ENCODE assay signal across 8 mouse cellular contexts in genomic region chr12:76177864-76178518, GRCm38 (mm10). TPM values are rescaled to one million over a fixed set of nuclear protein-coding genes. Genes with fewer than 3 reads are reported as not detected.
DNase-seq lines count a peak whose midpoint lies in the region; ATAC-seq and TF ChIP-seq lines count a peak whose summit lies in the region.

No protein-coding gene starts in this region.

- DNase-seq in heart, postnatal 10 days, result peak; percentile 75 to 79
- DNase-seq in kidney, postnatal 36 days, result peak; percentile 61 to 86
- DNase-seq in thymus, postnatal 4 days, result peak; percentile 83

- ATAC-seq in embryonic facial prominence, embryonic 15.5 days (ENCODE audit: insufficient number of reproducible peaks, low FRiP score, low TSS enrichment, low read depth), result no peak
- peak; percentile 69; the same call in 1 of the 2 replicates for ATAC-seq in lung, embryonic 16.5 days (ENCODE audit: low read depth)

- no peak for TF ChIP-seq POLR2A in bone marrow, adult 2 months (IDR thresholded peaks at IDR 0.05; ENCODE audit: borderline replicate concordance, control insufficient read depth, low read depth, low read length)
- no peak for TF ChIP-seq POLR2A in olfactory bulb, adult 2 months (IDR thresholded peaks at IDR 0.05; ENCODE audit: insufficient read depth, low read depth, low read length)

- H3K4me1 ChIP-seq in E14TG2a.4 (replicated peaks; ENCODE audit: low read depth, low read length), result peaks cover 12% of the 10 kb centered on the region
- no peaks in the 10 kb centered on the region for H3K4me1 ChIP-seq in bone marrow, adult 2 months (ENCODE audit: control insufficient read depth, insufficient read depth, low read length)
- H3K4me1 ChIP-seq in embryonic facial prominence, embryonic 15.5 days, result peaks cover 9% of the 10 kb centered on the region
- peaks cover 2% of the 10 kb centered on the region for H3K4me1 ChIP-seq in lung, embryonic 16.5 days (replicated peaks; ENCODE audit: control insufficient read depth, insufficient read depth, low read length)
- peaks cover 6% of the 10 kb centered on the region; the same call in 1 of the 2 replicates for H3K4me1 ChIP-seq in olfactory bulb, adult 2 months (ENCODE audit: control insufficient read depth, insufficient read depth, low read length)

- peak; percentile 83 for TF ChIP-seq CTCF in E14TG2a.4 (conservative IDR thresholded peaks at IDR 0.05; ENCODE audit: low read length)
- peak; percentile 73 for TF ChIP-seq CTCF in bone marrow, adult 2 months (IDR thresholded peaks at IDR 0.05; ENCODE audit: control insufficient read depth, insufficient read depth, low read length)
- peak; percentile 48; the same call in 1 of the 2 replicates for TF ChIP-seq CTCF in olfactory bulb, adult 2 months (IDR thresholded peaks at IDR 0.05; ENCODE audit: insufficient read depth, low read depth, low read length)

- H3K9ac ChIP-seq in embryonic facial prominence, embryonic 15.5 days, result no peak overlapping the region
- H3K9ac ChIP-seq in lung, embryonic 16.5 days (ENCODE audit: low read length), result no peak overlapping the region

- no peaks in the 10 kb centered on the region for H3K9me3 ChIP-seq in E14TG2a.4 (ENCODE audit: low read length)
- H3K9me3 ChIP-seq in embryonic facial prominence, embryonic 15.5 days (replicated peaks), result no peaks in the 10 kb centered on the region
- no peaks in the 10 kb centered on the region for H3K9me3 ChIP-seq in lung, embryonic 16.5 days (ENCODE audit: control insufficient read depth, low read length)

- 40% methylated on average over 16 of the region's 16 CpGs for WGBS in bone marrow, adult 2 months
- WGBS in embryonic facial prominence, embryonic 15.5 days, result 31% methylated on average over 16 of the region's 16 CpGs
- WGBS in lung, embryonic 16.5 days, result 30% methylated on average over 15 of the region's 16 CpGs
- 40% methylated on average over 16 of the region's 16 CpGs for WGBS in olfactory bulb, adult 2 months

- peaks cover 29% of the 10 kb centered on the region for H3K27me3 ChIP-seq in E14TG2a.4 (ENCODE audit: insufficient read depth, low read length)
- peaks cover 5% of the 10 kb centered on the region; the same call in 1 of the 2 replicates for H3K27me3 ChIP-seq in embryonic facial prominence, embryonic 15.5 days
- H3K27me3 ChIP-seq in lung, embryonic 16.5 days (ENCODE audit: control insufficient read depth, insufficient read depth, low read depth, low read length), result no peaks in the 10 kb centered on the region

- H3K4me3 ChIP-seq in E14TG2a.4 (replicated peaks; ENCODE audit: low read length), result peak overlapping the region; percentile 77; the same call in 1 of the 2 replicates
- H3K4me3 ChIP-seq in bone marrow, adult 2 months (replicated peaks; ENCODE audit: control insufficient read depth, low read depth, low read length), result no peak overlapping the region
- H3K4me3 ChIP-seq in embryonic facial prominence, embryonic 15.5 days (replicated peaks), result peak overlapping the region; percentile 46
- peak overlapping the region; percentile 57 for H3K4me3 ChIP-seq in lung, embryonic 16.5 days (ENCODE audit: low read length)
- H3K4me3 ChIP-seq in olfactory bulb, adult 2 months (ENCODE audit: insufficient read depth, low read depth, low read length), result no peak overlapping the region

- intact Hi-C loops in heart, postnatal 10 days (cut with DNase I), result loop anchor here (1.0 to 5.0 kb wide), 2 partner anchors 162 to 391 kb away; no protein-coding TSS in a partner anchor

- H3K4me2 ChIP-seq in embryonic facial prominence, embryonic 15.5 days (replicated peaks), result peak overlapping the region; percentile 96
- H3K4me2 ChIP-seq in lung, embryonic 16.5 days (ENCODE audit: low read depth, low read length), result peak overlapping the region; percentile 98

- no peaks in the 10 kb centered on the region for H3K36me3 ChIP-seq in E14TG2a.4 (ENCODE audit: insufficient read depth, low read length)
- H3K36me3 ChIP-seq in embryonic facial prominence, embryonic 15.5 days, result no peaks in the 10 kb centered on the region
- H3K36me3 ChIP-seq in lung, embryonic 16.5 days (ENCODE audit: control insufficient read depth, insufficient read depth, low read length), result no peaks in the 10 kb centered on the region

- no peak overlapping the region for H3K27ac ChIP-seq in bone marrow, adult 2 months (ENCODE audit: control insufficient read depth, insufficient read depth, low read depth, low read length, poor library complexity)
- H3K27ac ChIP-seq in embryonic facial prominence, embryonic 15.5 days (replicated peaks), result no peak overlapping the region
- no peak overlapping the region for H3K27ac ChIP-seq in lung, embryonic 16.5 days (ENCODE audit: low read length)
- no peak overlapping the region for H3K27ac ChIP-seq in olfactory bulb, adult 2 months (ENCODE audit: insufficient read depth, low read depth, low read length)

RNA-seq across cellular contexts. Expression of gene Esr2, which starts 0.9 kb away (rescaled TPM):
- not detected in 2 replicates for polyA plus RNA-seq in bone marrow, adult 2 months (2011; ENCODE audit: insufficient read depth, insufficient read length, low replicate concordance, missing spikeins)
- polyA plus RNA-seq in embryonic facial prominence, embryonic 15.5 days (2015; fragmentation: Nextera tagmentation; extraction: Ambion mirVana), result 0.08 TPM in 2 replicates
- under 1 TPM in 1 of 2 experiments, not detected in 1; 0.10 TPM for total RNA-seq in heart, postnatal 10 days (2021)
- polyA plus RNA-seq in lung, embryonic 16.5 days (2015; fragmentation: Nextera tagmentation; extraction: Ambion mirVana), result 0.28 and 0.46 TPM in 2 replicates
- polyA plus RNA-seq in olfactory bulb, adult 2 months (2012; ENCODE audit: insufficient read depth, insufficient read length, low replicate concordance, missing spikeins), result not detected in 2 replicates

Comparison
In these comparisons a context has a peak if more than half of its experiments do, and no peak if none do; other contexts are left out.
1. H3K4me3 ChIP-seq: peak in E14TG2a.4 (single experiment), embryonic facial prominence, embryonic 15.5 days (single experiment) and lung, embryonic 16.5 days (single experiment); none in bone marrow, adult 2 months (single experiment) and olfactory bulb, adult 2 months (single experiment).
2. Peak in every context shown above with its lines, with median percentiles within 50 percentile points of each other: CTCF ChIP-seq and DNase-seq.